Mouse (Mus musculus) heart, embryonic 16.5 days (tissue): ENCODE results near the gene Haghl. TPM values are rescaled to one million over a fixed set of nuclear protein-coding genes. Genes with fewer than 3 reads are reported as not detected.
"Not testable (repeated sequence)": the region's sequence is repeated elsewhere in the genome, so short reads cannot be mapped to it uniquely, and the experiment has no call there.

Source experiments
- ATAC-seq: fragments of 200-750 bp; cut with Nextera tagmentation; replicated peaks from 2 replicates; pipeline ENCODE4 v1.8.0; 2017; ENCODE audit warnings: moderate number of reproducible peaks; ENCODE audit not compliant: insufficient read depth, low FRiP score; ENCODE audit errors: extremely low read depth
- H3K27ac ChIP-seq: fragments of 300-500 bp; sonication (generic); 2 replicates; pipeline ENCODE4 v1.5.1; 2014; ENCODE audit warnings: mild to moderate bottlenecking, low read length, control low read depth, moderate library complexity
- H3K27me3 ChIP-seq: fragments of 300-500 bp; sonication (generic); 2 replicates; pipeline ENCODE4 v1.6.1; 2014; ENCODE audit warnings: low read length, mixed read lengths; ENCODE audit not compliant: control insufficient read depth, insufficient read depth
- H3K36me3 ChIP-seq: fragments of 300-500 bp; sonication (generic); 2 replicates; pipeline ENCODE4 v1.6.1; 2014; ENCODE audit not compliant: control insufficient read depth, insufficient read depth
- H3K4me1 ChIP-seq: fragments of 300-500 bp; sonication (generic); 2 replicates; pipeline ENCODE4 v1.6.1; 2014; ENCODE audit warnings: low read length, mixed read lengths; ENCODE audit not compliant: control insufficient read depth, insufficient read depth
- H3K4me2 ChIP-seq: fragments of 300-500 bp; sonication (generic); 2 replicates; pipeline ENCODE4 v1.6.1; 2014; ENCODE audit warnings: low read depth, mild to moderate bottlenecking, control low read depth, low read length
- H3K4me3 ChIP-seq: fragments of 300-500 bp; sonication (generic); 2 replicates; pipeline ENCODE4 v1.5.1; 2014; ENCODE audit warnings: mild to moderate bottlenecking, control low read depth, low read length
- H3K9ac ChIP-seq: fragments of 300-500 bp; sonication (generic); 2 replicates; pipeline ENCODE4 v1.6.1; 2014; ENCODE audit warnings: low read length, control low read depth
- H3K9me3 ChIP-seq: fragments of 300-500 bp; sonication (generic); replicated peaks from 2 replicates; pipeline ENCODE4 v1.6.1; 2016; ENCODE audit warnings: low read length; ENCODE audit not compliant: control insufficient read depth
- WGBS: fragments of 180-500 bp; shearing (Covaris S2); extraction: QIAGEN DNeasy Blood & Tissue Kit; methylation state at CpG from one replicate; pipeline ENCODE4 v1.1.7; 2014; 5-methylcytosine and 5-hydroxymethylcytosine counted together
- microRNA-seq: library from miRNA; unstranded; fragments of <30 nt; microRNA quantifications from one replicate; pipeline ENCODE4, GENCODE M21; 2017
- polyA plus RNA-seq: library from polyadenylated mRNA; unstranded; fragments of >200 nt; fragmentation: Nextera tagmentation; extraction: Ambion mirVana; gene quantifications from 2 replicates; pipeline ENCODE4 v1.2.1, GENCODE M21; 2015

Gene Haghl
- polyA plus RNA-seq, 1 experiment from 2014 or later: 51.4 TPM

GRCm38 (mm10) chr17:25743831-25744230, 41.6 kb downstream of the Haghl start:
- 81% methylated on average over 9 of the region's 9 CpGs for WGBS
- Histone ChIP-seq H3K9ac (no peak overlapping the region), H3K4me3 (no peak overlapping the region), H3K4me2 (no peak overlapping the region), H3K27me3 (no peaks in the 10 kb centered on the region), H3K4me1 (no peaks in the 10 kb centered on the region), H3K9me3 (no peaks in the 10 kb centered on the region), H3K36me3 (no peaks in the 10 kb centered on the region), H3K27ac (no peak overlapping the region)
- ATAC-seq: no peak

- 55% methylated on average over 12 of the region's 12 CpGs for WGBS
- H3K4me1 ChIP-seq, H3K9ac ChIP-seq, H3K27ac ChIP-seq, H3K27me3 ChIP-seq, H3K9me3 ChIP-seq, H3K36me3 ChIP-seq, H3K4me2 ChIP-seq, ATAC-seq, H3K4me3 ChIP-seq: not testable (repeated sequence)
These were observed 44.0 kb downstream of the Haghl start for GRCm38 (mm10) chr17:25741471-25741870.

- no peaks in the 10 kb centered on the region for H3K36me3 ChIP-seq
- no peak overlapping the region for H3K9ac ChIP-seq
- no peak overlapping the region for H3K27ac ChIP-seq
- H3K4me2 ChIP-seq: no peak overlapping the region
- no peaks in the 10 kb centered on the region for H3K27me3 ChIP-seq
- WGBS: 71% methylated on average over 7 of the region's 7 CpGs
- no peaks in the 10 kb centered on the region for H3K4me1 ChIP-seq
- no peaks in the 10 kb centered on the region for H3K9me3 ChIP-seq
- no peak overlapping the region for H3K4me3 ChIP-seq
- ATAC-seq: no peak
These were observed 46.6 kb downstream of the Haghl start for GRCm38 (mm10) chr17:25738861-25739260.

- Histone ChIP-seq H3K9ac (no peak within 1 kb of the TSS), H3K27ac (no peak within 1 kb of the TSS), H3K4me3 (no peak within 1 kb of the TSS), H3K27me3 (no peaks in the 10 kb centered on the region), H3K4me2 (no peak within 1 kb of the TSS), H3K4me1 (no peaks in the 10 kb centered on the region), H3K9me3 (no peaks in the 10 kb centered on the region), H3K36me3 (no peaks in the 10 kb centered on the region)
- WGBS: 62% methylated on average over 3 of the region's 3 CpGs
- no peak for ATAC-seq
These were observed 49.7 kb downstream of the Haghl start, which contains the start of gene Mslnl for GRCm38 (mm10) chr17:25735745-25736144. Gene Mslnl, plus strand, starts transcription at chr17:25736042.

- Histone ChIP-seq H3K4me2 (no peak overlapping the region), H3K9me3 (no peaks in the 10 kb centered on the region), H3K36me3 (no peaks in the 10 kb centered on the region), H3K27me3 (no peaks in the 10 kb centered on the region), H3K4me3 (no peak overlapping the region), H3K4me1 (no peaks in the 10 kb centered on the region), H3K9ac (no peak overlapping the region), H3K27ac (no peak overlapping the region)
- no peak for ATAC-seq
- 79% methylated on average over 5 of the region's 5 CpGs for WGBS
These were observed 50.2 kb downstream of the Haghl start for GRCm38 (mm10) chr17:25735246-25735645.

- Histone ChIP-seq H3K4me3 (no peak overlapping the region), H3K4me2 (no peak overlapping the region), H3K27me3 (no peaks in the 10 kb centered on the region), H3K9me3 (no peaks in the 10 kb centered on the region), H3K9ac (no peak overlapping the region), H3K4me1 (peaks cover 7% of the 10 kb centered on the region), H3K36me3 (no peaks in the 10 kb centered on the region), H3K27ac (no peak overlapping the region)
- WGBS: 12% methylated on average over 2 of the region's 2 CpGs
- no peak for ATAC-seq
These were observed 53.4 kb downstream of the Haghl start for GRCm38 (mm10) chr17:25732082-25732481.

Small RNAs within 50 kb of the gene (microRNA-seq; reads per million reads assigned to microRNA genes)
- not detected for gene Gm25083
- gene Mir3082: not detected
- gene Mir6966: 0.79 reads per million

Other genes with a start within 250 kb of the Haghl start
- gene Sox8, start 215.0 kb downstream of the Haghl start, polyA plus RNA-seq: 0.54 and 0.82 TPM in 2 replicates
- gene Lmf1, start 206.6 kb downstream of the Haghl start, polyA plus RNA-seq: 36.9 and 39.8 TPM in 2 replicates
- gene Gng13, start 68.5 kb downstream of the Haghl start, polyA plus RNA-seq: 0.60 and 2.2 TPM in 2 replicates
- 16.7 and 17.2 TPM in 2 replicates for gene Chtf18, start 58.3 kb downstream of the Haghl start, polyA plus RNA-seq
- gene Rpusd1, start 58.0 kb downstream of the Haghl start, polyA plus RNA-seq: 12.7 and 13.7 TPM in 2 replicates
- 0.16 TPM in 2 replicates for gene Mslnl, start 49.6 kb downstream of the Haghl start, polyA plus RNA-seq
- 50.0 and 51.1 TPM in 2 replicates for gene Msln, start 31.3 kb downstream of the Haghl start, polyA plus RNA-seq
- 38.3 and 39.7 TPM in 2 replicates for gene Narfl, start 11.9 kb downstream of the Haghl start, polyA plus RNA-seq
- gene Ccdc78, start 907 bp upstream of the Haghl start, polyA plus RNA-seq: 0.53 and 0.80 TPM in 2 replicates
- 65.1 and 68.9 TPM in 2 replicates for gene Fam173a, start 7.2 kb upstream of the Haghl start, polyA plus RNA-seq
- gene AC134908.4, start 10.0 kb upstream of the Haghl start, polyA plus RNA-seq: 0.26 and 0.54 TPM in 2 replicates
- 25.6 and 26.9 TPM in 2 replicates for gene Metrn, start 11.5 kb upstream of the Haghl start, polyA plus RNA-seq
- gene Fbxl16, start 23.4 kb upstream of the Haghl start, polyA plus RNA-seq: 0.75 and 0.81 TPM in 2 replicates
- 18.7 and 19.8 TPM in 2 replicates for gene Wdr24, start 38.0 kb upstream of the Haghl start, polyA plus RNA-seq
- gene Jmjd8, start 43.2 kb upstream of the Haghl start, polyA plus RNA-seq: 35.0 and 36.6 TPM in 2 replicates
- gene Stub1, start 47.7 kb upstream of the Haghl start, polyA plus RNA-seq: 292 and 304 TPM in 2 replicates
- gene Rhbdl1, start 51.6 kb upstream of the Haghl start, polyA plus RNA-seq: 1.6 and 1.7 TPM in 2 replicates
- 2.0 and 2.5 TPM in 2 replicates for gene Gm20683, start 56.1 kb upstream of the Haghl start, polyA plus RNA-seq
- gene Rhot2, start 59.2 kb upstream of the Haghl start, polyA plus RNA-seq: 31.6 and 32.7 TPM in 2 replicates
- gene Wdr90, start 75.8 kb upstream of the Haghl start, polyA plus RNA-seq: 13.1 and 15.0 TPM in 2 replicates
- gene Mcrip2, start 83.1 kb upstream of the Haghl start, polyA plus RNA-seq: 225 and 234 TPM in 2 replicates
- 35.1 and 37.1 TPM in 2 replicates for gene Mettl26, start 89.4 kb upstream of the Haghl start, polyA plus RNA-seq
- gene Wfikkn1, start 95.2 kb upstream of the Haghl start, polyA plus RNA-seq: 0.30 and 0.41 TPM in 2 replicates
- 14.5 and 18.7 TPM in 2 replicates for gene Rab40c, start 134.1 kb upstream of the Haghl start, polyA plus RNA-seq
- 59.3 and 66.0 TPM in 2 replicates for gene Pigq, start 159.3 kb upstream of the Haghl start, polyA plus RNA-seq
- 0.06 and 0.11 TPM in 2 replicates for gene Nhlrc4, start 159.3 kb upstream of the Haghl start, polyA plus RNA-seq
- 0.11 TPM in 1 of 2 replicates, not detected in the other for gene A930017K11Rik, start 166.9 kb upstream of the Haghl start, polyA plus RNA-seq
- gene Capn15, start 200.1 kb upstream of the Haghl start, polyA plus RNA-seq: 12.0 and 14.5 TPM in 2 replicates